Mouse (Mus musculus) WW6 (cell line): ENCODE measurements around the gene 1810049J17Rik.
"Not testable (repeated sequence)": the region's sequence is repeated elsewhere in the genome, so short reads cannot be mapped to it uniquely, and the experiment has no call there.

Experiments
- DNase-seq: peaks from one replicate; pipeline ENCODE4 v3.0.0-alpha.2; 2013; ENCODE audit warnings: low read depth, low spot score

The 1810049J17Rik gene

GRCm38 (mm10) chr15:12321788-12322621, at the start of gene 1810049J17Rik:
Gene 1810049J17Rik (minus strand): TSS chr15:12321899.
- DNase-seq: no peak

- DNase-seq: peak; percentile 40
These were observed 49.5 kb upstream of the 1810049J17Rik start for GRCm38 (mm10) chr15:12371183-12371582.

- no peak for DNase-seq
These were observed 48.4 kb upstream of the 1810049J17Rik start for GRCm38 (mm10) chr15:12370096-12370495.

- no peak for DNase-seq
These were observed 47.2 kb upstream of the 1810049J17Rik start for GRCm38 (mm10) chr15:12368850-12369249.

- no peak for DNase-seq
These were observed 46.7 kb upstream of the 1810049J17Rik start for GRCm38 (mm10) chr15:12368357-12368756.

GRCm38 (mm10) chr15:12367306-12368080, 45.8 kb upstream of the 1810049J17Rik start:
- no peak for DNase-seq

- DNase-seq: not testable (repeated sequence)
These were observed 45.0 kb upstream of the 1810049J17Rik start for GRCm38 (mm10) chr15:12366580-12367305.

GRCm38 (mm10) chr15:12366072-12366469, 44.4 kb upstream of the 1810049J17Rik start:
- DNase-seq: no peak

GRCm38 (mm10) chr15:12365416-12366071, 43.8 kb upstream of the 1810049J17Rik start:
- DNase-seq: no peak

- DNase-seq: no peak
These were observed 42.4 kb upstream of the 1810049J17Rik start for GRCm38 (mm10) chr15:12364096-12364495.

- DNase-seq: no peak
These were observed 41.0 kb upstream of the 1810049J17Rik start for GRCm38 (mm10) chr15:12362701-12363040.

- DNase-seq: no peak
These were observed 40.5 kb upstream of the 1810049J17Rik start for GRCm38 (mm10) chr15:12362001-12362700.

- DNase-seq: no peak
These were observed 39.0 kb upstream of the 1810049J17Rik start for GRCm38 (mm10) chr15:12360519-12361212.

- no peak for DNase-seq
These were observed 36.7 kb upstream of the 1810049J17Rik start for GRCm38 (mm10) chr15:12358384-12358783.

- DNase-seq: no peak
These were observed 35.8 kb upstream of the 1810049J17Rik start for GRCm38 (mm10) chr15:12357459-12357858.

- DNase-seq: no peak
These were observed 34.2 kb upstream of the 1810049J17Rik start for GRCm38 (mm10) chr15:12355907-12356306.

- no peak for DNase-seq
These were observed 33.6 kb upstream of the 1810049J17Rik start for GRCm38 (mm10) chr15:12355261-12355660.

GRCm38 (mm10) chr15:12354281-12354810, 32.6 kb upstream of the 1810049J17Rik start:
- no peak for DNase-seq

- DNase-seq: no peak
These were observed 29.8 kb upstream of the 1810049J17Rik start for GRCm38 (mm10) chr15:12351470-12351869.

GRCm38 (mm10) chr15:12349840-12350239, 28.1 kb upstream of the 1810049J17Rik start:
- no peak for DNase-seq
